Comparison of ENCODE assay signal across 19 mouse cellular contexts in the genomic region with DNA sequence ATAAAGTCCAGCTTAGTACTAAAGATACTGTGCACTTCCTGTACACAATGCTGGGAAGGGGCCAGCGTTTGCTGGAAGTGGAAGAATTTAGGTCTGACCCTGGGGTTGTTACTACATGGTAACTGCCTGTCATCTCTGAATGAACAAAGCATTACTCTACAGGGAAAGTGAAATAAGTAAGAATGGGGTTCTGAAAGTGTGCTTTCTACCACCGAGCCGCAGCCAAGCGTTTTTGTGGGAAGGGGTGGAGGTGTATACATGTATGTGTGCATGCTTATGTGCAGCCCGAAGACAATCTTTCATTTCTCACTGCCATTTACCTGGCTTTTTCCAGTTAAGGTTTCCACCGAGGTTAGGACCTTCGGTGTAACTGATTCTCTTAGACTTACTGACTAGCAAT.
DNase-seq lines count a peak whose midpoint lies in the region; ATAC-seq and TF ChIP-seq lines count a peak whose summit lies in the region.
"Had no signal": no experiment of that assay in that cellular context is flagged by ENCODE, and none has a peak within 500 bp of the region (broad histone marks: within the 10 kb centered on the region; RNA-seq: fewer than 3 reads in every experiment).

No protein-coding gene starts in this region.

- no peak for DNase-seq in kidney, adult 11 months
- peak; percentile 30 to 49 for DNase-seq in spleen, postnatal 36 days (ENCODE audit: low spot score in 2 of 2)
- DNase-seq in spleen, adult 12 weeks (ENCODE audit: low spot score) = no peak
- DNase-seq in CH12.LX (ENCODE audit: extremely low read depth) = no peak
- peak; percentile 41 for DNase-seq in naive thymus-derived CD4-positive, alpha-beta T cell, adult 2 months (ENCODE audit: low read depth)
- no peak for DNase-seq in embryo, embryonic 11 days
- DNase-seq: cerebellum, adult 9-11 months; gastrocnemius, postnatal 14 days; lung, adult 18-20 months; lung, postnatal 4 days; right cerebral cortex, postnatal 4 days; thymus, postnatal 25 days had no signal

- no peak for TF ChIP-seq RAD21 in CH12.LX (IDR thresholded peaks at IDR 0.05; ENCODE audit: low read depth, low read length)

- dilution Hi-C loops in CH12.LX (cut with MboI; ENCODE audit: extremely low pct_ligation_motif_present, extremely low pct_unique_long_range_greater_than_20kb, low sequenced_read_pairs) = no loop called here

- H3K36me3 ChIP-seq in kidney, embryonic 15.5 days = no peaks in the 10 kb centered on the region
- no peaks in the 10 kb centered on the region for H3K36me3 ChIP-seq in CH12.LX (replicated peaks in 1 of 2; ENCODE audit: control insufficient read depth in 1 of 2, insufficient read depth in 1 of 2, low read length in 1 of 2)
- H3K36me3 ChIP-seq: hindbrain, embryonic 12.5 days; limb, embryonic 15.5 days; neural tube, embryonic 13.5 days; stomach, embryonic 15.5 days had no signal

- no peaks in the 10 kb centered on the region for H3K9me3 ChIP-seq in kidney, embryonic 15.5 days (replicated peaks)
- peaks cover 2% of the 10 kb centered on the region for H3K9me3 ChIP-seq in CH12.LX (replicated peaks; ENCODE audit: low read length)
- H3K9me3 ChIP-seq: hindbrain, embryonic 12.5 days; limb, embryonic 15.5 days; stomach, embryonic 15.5 days had no signal

- no peak overlapping the region for H3K9ac ChIP-seq in kidney, embryonic 15.5 days
- H3K9ac ChIP-seq in CH12.LX (ENCODE audit: insufficient read depth, low read depth) = peak overlapping the region; percentile 66; the same call in 1 of the 2 replicates
- H3K9ac ChIP-seq: hindbrain, embryonic 12.5 days; limb, embryonic 15.5 days; neural tube, embryonic 13.5 days; stomach, embryonic 15.5 days had no signal

- WGBS in kidney, embryonic 15.5 days = 63% methylated on average over 7 of the region's 7 CpGs

- H3K27me3 ChIP-seq in kidney, embryonic 15.5 days = no peaks in the 10 kb centered on the region
- H3K27me3 ChIP-seq in CH12.LX (replicated peaks) = no peaks in the 10 kb centered on the region
- H3K27me3 ChIP-seq: hindbrain, embryonic 12.5 days; limb, embryonic 15.5 days; neural tube, embryonic 13.5 days; stomach, embryonic 15.5 days had no signal

- peaks cover 12% of the 10 kb centered on the region for H3K4me1 ChIP-seq in kidney, embryonic 15.5 days
- H3K4me1 ChIP-seq in CH12.LX (ENCODE audit: control insufficient read depth in 1 of 2, insufficient read depth in 2 of 2) = peaks cover 18 to 49% of the 10 kb centered on the region in 2 experiments
- H3K4me1 ChIP-seq: stomach, embryonic 15.5 days had no signal

- in situ Hi-C loops in CH12.LX (cut with MboI; ENCODE audit: low pct_ligation_motif_present, low pct_unique_long_range_greater_than_20kb, low sequenced_read_pairs) = no loop called here

- peaks cover 2% of the 10 kb centered on the region; the same call in 1 of the 2 replicates for H3K79me2 ChIP-seq in CH12.LX (replicated peaks; ENCODE audit: control insufficient read depth, extremely low read depth, insufficient read depth, poor library complexity, severe bottlenecking)

- no peak for TF ChIP-seq CTCF in CH12.LX (conservative IDR thresholded peaks at IDR 0.05 in 1 of 2, IDR thresholded peaks at IDR 0.05 in 1 of 2; ENCODE audit: low read depth in 2 of 2, low read length in 2 of 2)

- H3K4me3 ChIP-seq in kidney, embryonic 15.5 days (replicated peaks) = no peak overlapping the region
- peak overlapping the region in 1 of 3 experiments; percentile 14 for H3K4me3 ChIP-seq in CH12.LX (replicated peaks in 1 of 3; ENCODE audit: low read depth in 2 of 3, low read length in 2 of 3, poor library complexity in 1 of 3)
- H3K4me3 ChIP-seq: hindbrain, embryonic 12.5 days; limb, embryonic 15.5 days; neural tube, embryonic 13.5 days; stomach, embryonic 15.5 days had no signal

- 0 out of 2 replicates have a peak overlapping the region, but pooled peaks have one; percentile 22 for H3K27ac ChIP-seq in kidney, embryonic 15.5 days
- H3K27ac ChIP-seq in CH12.LX (ENCODE audit: insufficient read depth, low read depth) = peak overlapping the region; percentile 46; the same call in 1 of the 2 replicates
- H3K27ac ChIP-seq: hindbrain, embryonic 12.5 days; limb, embryonic 15.5 days; neural tube, embryonic 13.5 days; stomach, embryonic 15.5 days had no signal

- no peak for TF ChIP-seq POLR2A in CH12.LX (IDR thresholded peaks at IDR 0.05; ENCODE audit: low read depth, low read length)

- ATAC-seq in kidney, embryonic 15.5 days (replicated peaks; ENCODE audit: low FRiP score) = no peak

- 0 out of 2 replicates have a peak, but pooled peaks have one; percentile 8 for TF ChIP-seq EP300 in CH12.LX (IDR thresholded peaks at IDR 0.05; ENCODE audit: low read length)

- H3K4me2 ChIP-seq in kidney, embryonic 15.5 days = no peak overlapping the region
- H3K4me2 ChIP-seq in CH12.LX (ENCODE audit: insufficient read depth, low read depth, poor library complexity, severe bottlenecking) = peak overlapping the region; percentile 92
- H3K4me2 ChIP-seq: heart, embryonic 11.5 days; hindbrain, embryonic 12.5 days; limb, embryonic 15.5 days; midbrain, embryonic 11.5 days; neural tube, embryonic 13.5 days; stomach, embryonic 15.5 days had no signal

TF ChIP-seq in CH12.LX, 34 proteins besides CTCF, POLR2A, EP300 and RAD21:
- TF ChIP-seq IRF4 (IDR thresholded peaks at IDR 0.05; ENCODE audit: low read depth, low read length) (0 out of 2 replicates have a peak, but pooled peaks have one; percentile 3), E2F4 (IDR thresholded peaks at IDR 0.05; ENCODE audit: insufficient replicate concordance, low read depth, low read length) (no peak), HCFC1 (IDR thresholded peaks at IDR 0.05; ENCODE audit: low read depth, low read length) (no peak), POLR2AphosphoS2 (IDR thresholded peaks at IDR 0.05; ENCODE audit: low read depth, low read length) (no peak), MAX (IDR thresholded peaks at IDR 0.05; ENCODE audit: low read length) (no peak), ETS1 (conservative IDR thresholded peaks at IDR 0.05; ENCODE audit: low read depth, low read length) (0 out of 2 replicates have a peak, but pooled peaks have one; percentile 7), GABPA (IDR thresholded peaks at IDR 0.05; ENCODE audit: insufficient replicate concordance, low read depth, low read length) (no peak), BHLHE40 (IDR thresholded peaks at IDR 0.05; ENCODE audit: low read depth, low read length) (peak; percentile 27; the same call in 1 of the 2 replicates), SIN3A (IDR thresholded peaks at IDR 0.05; ENCODE audit: low read length) (no peak)

Comparison
In these comparisons a context has a peak if more than half of its experiments do, and no peak if none do; other contexts are left out.
1. DNase-seq: peak in spleen, postnatal 36 days (2 of 2) and naive thymus-derived CD4-positive, alpha-beta T cell, adult 2 months (single experiment); none in kidney, adult 11 months (single experiment), spleen, adult 12 weeks (single experiment), CH12.LX (single experiment) and embryo, embryonic 11 days (single experiment).